Mouse (Mus musculus): ENCODE measurements around the gene Mboat1. TPM values are rescaled to one million over a fixed set of nuclear protein-coding genes. Genes with fewer than 3 reads are reported as not detected.

Mboat1 gene
- polyA plus RNA-seq, 1 experiment from 2014 or later: 29.4 TPM

GRCm38 (mm10) chr13:30146468-30146867 lies 10.2 kb downstream of the Mboat1 start:
- Histone ChIP-seq H3K27me3 (no peaks in the 10 kb centered on the region), H3K9ac (no peak overlapping the region), H3K4me2 (no peak overlapping the region), H3K4me1 (no peaks in the 10 kb centered on the region), H3K36me3 (no peaks in the 10 kb centered on the region), H3K4me3 (no peak overlapping the region), H3K27ac (no peak overlapping the region), H3K9me3 (no peaks in the 10 kb centered on the region)
- WGBS: 68% methylated on average over 6 of the region's 6 CpGs
- no peak for ATAC-seq (ENCODE audit: borderline replicate concordance, extremely low read depth, low FRiP score, low TSS enrichment)

GRCm38 (mm10) chr13:30154264-30154663 lies 18.0 kb downstream of the Mboat1 start:
- ATAC-seq (ENCODE audit: borderline replicate concordance, extremely low read depth, low FRiP score, low TSS enrichment): no peak
- H3K9ac ChIP-seq: no peak overlapping the region
- no peaks in the 10 kb centered on the region for H3K9me3 ChIP-seq
- H3K36me3 ChIP-seq: no peaks in the 10 kb centered on the region
- H3K27me3 ChIP-seq: no peaks in the 10 kb centered on the region
- H3K4me1 ChIP-seq: peaks cover 5% of the 10 kb centered on the region; the same call in 1 of the 2 replicates
- 51% methylated on average over 4 of the region's 4 CpGs for WGBS
- no peak overlapping the region for H3K4me2 ChIP-seq
- H3K27ac ChIP-seq: no peak overlapping the region
- H3K4me3 ChIP-seq: no peak overlapping the region

GRCm38 (mm10) chr13:30159626-30160025 lies 23.3 kb downstream of the Mboat1 start:
- no peak for ATAC-seq (ENCODE audit: borderline replicate concordance, extremely low read depth, low FRiP score, low TSS enrichment)
- H3K4me3 ChIP-seq: no peak overlapping the region

GRCm38 (mm10) chr13:30163521-30163920 lies 27.2 kb downstream of the Mboat1 start:
- 91% methylated on average over 2 of the region's 2 CpGs for WGBS
- H3K27me3 ChIP-seq: no peaks in the 10 kb centered on the region
- no peak overlapping the region for H3K4me2 ChIP-seq
- H3K9me3 ChIP-seq: no peaks in the 10 kb centered on the region
- no peak overlapping the region for H3K4me3 ChIP-seq
- H3K36me3 ChIP-seq: no peaks in the 10 kb centered on the region; the same call in 1 of the 2 replicates
- H3K27ac ChIP-seq: no peak overlapping the region
- H3K4me1 ChIP-seq: no peaks in the 10 kb centered on the region
- ATAC-seq (ENCODE audit: borderline replicate concordance, extremely low read depth, low FRiP score, low TSS enrichment): no peak
- H3K9ac ChIP-seq: no peak overlapping the region

More at GRCm38 (mm10) chr13:30159626-30160025, 23.3 kb downstream of the Mboat1 start:
- no peaks in the 10 kb centered on the region for H3K9me3 ChIP-seq
- H3K27ac ChIP-seq: no peak overlapping the region
- no peaks in the 10 kb centered on the region for H3K27me3 ChIP-seq
- H3K4me2 ChIP-seq: no peak overlapping the region
- H3K9ac ChIP-seq: no peak overlapping the region
- no peaks in the 10 kb centered on the region; the same call in 1 of the 2 replicates for H3K36me3 ChIP-seq
- H3K4me1 ChIP-seq: peaks cover 2% of the 10 kb centered on the region; the same call in 1 of the 2 replicates
- 74% methylated on average over 4 of the region's 4 CpGs for WGBS

- no peaks in the 10 kb centered on the region for H3K27me3 ChIP-seq
- no peaks in the 10 kb centered on the region for H3K4me1 ChIP-seq
- H3K27ac ChIP-seq: no peak overlapping the region
- no peak for ATAC-seq (ENCODE audit: borderline replicate concordance, extremely low read depth, low FRiP score, low TSS enrichment)
- H3K4me2 ChIP-seq: no peak overlapping the region
- H3K9ac ChIP-seq: no peak overlapping the region
- H3K4me3 ChIP-seq: no peak overlapping the region
- H3K9me3 ChIP-seq: no peaks in the 10 kb centered on the region
- WGBS: 55% methylated on average over 12 of the region's 14 CpGs
- no peaks in the 10 kb centered on the region; the same call in 1 of the 2 replicates for H3K36me3 ChIP-seq
Measured at GRCm38 (mm10) chr13:30166138-30167090, 30.1 kb downstream of the Mboat1 start.

- WGBS: 85% methylated on average over 4 of the region's 4 CpGs
- no peak overlapping the region for H3K4me3 ChIP-seq
Measured at GRCm38 (mm10) chr13:30167499-30167898, 31.2 kb downstream of the Mboat1 start.

GRCm38 (mm10) chr13:30168803-30169202 lies 32.5 kb downstream of the Mboat1 start:
- no peaks in the 10 kb centered on the region for H3K4me1 ChIP-seq
- H3K36me3 ChIP-seq: no peaks in the 10 kb centered on the region
- no peak overlapping the region for H3K9ac ChIP-seq
- H3K27me3 ChIP-seq: no peaks in the 10 kb centered on the region
- WGBS: 81% methylated on average over 4 of the region's 4 CpGs
- H3K9me3 ChIP-seq: no peaks in the 10 kb centered on the region
- no peak overlapping the region for H3K4me3 ChIP-seq
- no peak overlapping the region for H3K27ac ChIP-seq
- ATAC-seq (ENCODE audit: borderline replicate concordance, extremely low read depth, low FRiP score, low TSS enrichment): no peak
- no peak overlapping the region for H3K4me2 ChIP-seq

More at GRCm38 (mm10) chr13:30167499-30167898, 31.2 kb downstream of the Mboat1 start:
- Histone ChIP-seq H3K4me2 (no peak overlapping the region), H3K9ac (no peak overlapping the region), H3K27me3 (no peaks in the 10 kb centered on the region), H3K9me3 (no peaks in the 10 kb centered on the region), H3K4me1 (no peaks in the 10 kb centered on the region), H3K27ac (no peak overlapping the region), H3K36me3 (no peaks in the 10 kb centered on the region; the same call in 1 of the 2 replicates)
- ATAC-seq (ENCODE audit: borderline replicate concordance, extremely low read depth, low FRiP score, low TSS enrichment): no peak

- no peak for ATAC-seq (ENCODE audit: borderline replicate concordance, extremely low read depth, low FRiP score, low TSS enrichment)
- H3K4me1 ChIP-seq: no peaks in the 10 kb centered on the region
- H3K36me3 ChIP-seq: no peaks in the 10 kb centered on the region
- no peak overlapping the region for H3K9ac ChIP-seq
- H3K4me2 ChIP-seq: no peak overlapping the region
- no peak overlapping the region for H3K4me3 ChIP-seq
- H3K27ac ChIP-seq: no peak overlapping the region
- no peaks in the 10 kb centered on the region for H3K27me3 ChIP-seq
- WGBS: 65% methylated on average over 6 of the region's 6 CpGs
- H3K9me3 ChIP-seq: no peaks in the 10 kb centered on the region
Measured at GRCm38 (mm10) chr13:30170061-30170460, 33.8 kb downstream of the Mboat1 start.

GRCm38 (mm10) chr13:30174586-30174985 lies 38.3 kb downstream of the Mboat1 start:
- Histone ChIP-seq H3K36me3 (no peaks in the 10 kb centered on the region), H3K4me2 (no peak overlapping the region), H3K4me1 (no peaks in the 10 kb centered on the region), H3K4me3 (no peak overlapping the region), H3K27me3 (no peaks in the 10 kb centered on the region), H3K9ac (no peak overlapping the region), H3K27ac (no peak overlapping the region), H3K9me3 (no peaks in the 10 kb centered on the region)
- 88% methylated on average over 4 of the region's 4 CpGs for WGBS
- ATAC-seq (ENCODE audit: borderline replicate concordance, extremely low read depth, low FRiP score, low TSS enrichment): no peak

- no peaks in the 10 kb centered on the region for H3K4me1 ChIP-seq
- no peak overlapping the region for H3K4me2 ChIP-seq
- no peaks in the 10 kb centered on the region for H3K9me3 ChIP-seq
- no peaks in the 10 kb centered on the region for H3K36me3 ChIP-seq
- H3K4me3 ChIP-seq: no peak overlapping the region
- WGBS: 72% methylated on average over 6 of the region's 6 CpGs
- no peaks in the 10 kb centered on the region for H3K27me3 ChIP-seq
- H3K9ac ChIP-seq: no peak overlapping the region
- H3K27ac ChIP-seq: no peak overlapping the region
- ATAC-seq (ENCODE audit: borderline replicate concordance, extremely low read depth, low FRiP score, low TSS enrichment): no peak
Measured at GRCm38 (mm10) chr13:30177356-30177755, 41.1 kb downstream of the Mboat1 start.

GRCm38 (mm10) chr13:30185549-30185948 lies 49.3 kb downstream of the Mboat1 start:
- no peak overlapping the region for H3K27ac ChIP-seq
- no peaks in the 10 kb centered on the region for H3K36me3 ChIP-seq
- H3K27me3 ChIP-seq: no peaks in the 10 kb centered on the region
- no peak overlapping the region for H3K4me2 ChIP-seq
- no peak overlapping the region for H3K9ac ChIP-seq
- ATAC-seq (ENCODE audit: borderline replicate concordance, extremely low read depth, low FRiP score, low TSS enrichment): no peak
- no peak overlapping the region for H3K4me3 ChIP-seq
- H3K4me1 ChIP-seq: 0 out of 2 replicates have a peak, but pooled peaks cover 4% of the 10 kb centered on the region
- H3K9me3 ChIP-seq: no peaks in the 10 kb centered on the region
- WGBS: 74% methylated on average over 6 of the region's 6 CpGs

- WGBS: 36% methylated on average over 6 of the region's 6 CpGs
- Histone ChIP-seq H3K9ac (no peak overlapping the region), H3K27ac (peak overlapping the region; percentile 24; the same call in 1 of the 2 replicates), H3K4me1 (0 out of 2 replicates have a peak, but pooled peaks cover 4% of the 10 kb centered on the region), H3K27me3 (no peaks in the 10 kb centered on the region), H3K4me3 (no peak overlapping the region), H3K4me2 (no peak overlapping the region), H3K9me3 (no peaks in the 10 kb centered on the region), H3K36me3 (no peaks in the 10 kb centered on the region)
- ATAC-seq (ENCODE audit: borderline replicate concordance, extremely low read depth, low FRiP score, low TSS enrichment): no peak
Measured at GRCm38 (mm10) chr13:30185959-30186358, 49.7 kb downstream of the Mboat1 start.
